Mouse (Mus musculus): ENCODE data around the gene Copb2. TPM values are rescaled to one million over a fixed set of nuclear protein-coding genes. Genes with fewer than 3 reads are reported as not detected.

Gene Copb2
- polyA plus RNA-seq, 1 experiment = 86.0 TPM

GRCm38 (mm10) chr9:98538713-98539360, 24.7 kb upstream of the Copb2 start:
- Histone ChIP-seq H3K4me3 (ENCODE audit: insufficient read depth, poor library complexity, severe bottlenecking) (no peak overlapping the region), H3K27me3 (ENCODE audit: control insufficient read depth, insufficient read depth, insufficient read length) (no peaks in the 10 kb centered on the region), H3K79me2 (ENCODE audit: control insufficient read depth, insufficient read depth) (no peaks in the 10 kb centered on the region), H3K79me3 (ENCODE audit: low read depth) (no peaks in the 10 kb centered on the region), H3K36me3 (ENCODE audit: control insufficient read depth, insufficient read depth) (no peaks in the 10 kb centered on the region), H3ac (ENCODE audit: control insufficient read depth, insufficient read length, low read depth) (no peak overlapping the region)
- TF ChIP-seq CEBPB (IDR thresholded peaks at IDR 0.05; ENCODE audit: low read depth) (no peak), CTCF (IDR thresholded peaks at IDR 0.05; ENCODE audit: control insufficient read depth, insufficient read depth, insufficient read length) (peak; percentile 44), USF1 (IDR thresholded peaks at IDR 0.05; ENCODE audit: low read depth) (no peak), FOSL1 (IDR thresholded peaks at IDR 0.05; ENCODE audit: insufficient read depth, low read length, poor library complexity, severe bottlenecking) (no peak)

- no peaks in the 10 kb centered on the region for H3K36me3 ChIP-seq (ENCODE audit: control insufficient read depth, insufficient read depth)
- no peaks in the 10 kb centered on the region for H3K27me3 ChIP-seq (ENCODE audit: control insufficient read depth, insufficient read depth, insufficient read length)
- no peak for TF ChIP-seq MAX (IDR thresholded peaks at IDR 0.05)
- no peak for TF ChIP-seq MYOG (IDR thresholded peaks at IDR 0.05; ENCODE audit: control insufficient read depth, extremely low read depth, insufficient read length)
- no peak for TF ChIP-seq CEBPB (IDR thresholded peaks at IDR 0.05; ENCODE audit: low read depth)
- no peak for TF ChIP-seq USF1 (IDR thresholded peaks at IDR 0.05; ENCODE audit: low read depth)
- TF ChIP-seq FOSL1 (IDR thresholded peaks at IDR 0.05; ENCODE audit: insufficient read depth, low read length, poor library complexity, severe bottlenecking) = no peak
- no peak for TF ChIP-seq CTCF (IDR thresholded peaks at IDR 0.05; ENCODE audit: control insufficient read depth, insufficient read depth, insufficient read length)
- TF ChIP-seq MYOD1 (IDR thresholded peaks at IDR 0.05; ENCODE audit: control insufficient read depth, insufficient read length, low read depth) = no peak
- no peaks in the 10 kb centered on the region for H3K79me3 ChIP-seq (ENCODE audit: low read depth)
- H3K79me2 ChIP-seq (ENCODE audit: control insufficient read depth, insufficient read depth) = no peaks in the 10 kb centered on the region
- H3ac ChIP-seq (ENCODE audit: control insufficient read depth, insufficient read length, low read depth) = no peak overlapping the region
- no peak overlapping the region for H3K4me3 ChIP-seq (ENCODE audit: insufficient read depth, poor library complexity, severe bottlenecking)
These were observed 19.5 kb upstream of the Copb2 start for GRCm38 (mm10) chr9:98544042-98544441.

- Histone ChIP-seq H3K79me2 (ENCODE audit: control insufficient read depth, insufficient read depth) (no peaks in the 10 kb centered on the region), H3K36me3 (ENCODE audit: control insufficient read depth, insufficient read depth) (peaks cover 87% of the 10 kb centered on the region), H3K79me3 (ENCODE audit: low read depth) (no peaks in the 10 kb centered on the region), H3ac (ENCODE audit: control insufficient read depth, insufficient read length, low read depth) (no peak overlapping the region), H3K27me3 (ENCODE audit: control insufficient read depth, insufficient read depth, insufficient read length) (no peaks in the 10 kb centered on the region), H3K4me3 (ENCODE audit: insufficient read depth, poor library complexity, severe bottlenecking) (no peak overlapping the region)
- TF ChIP-seq FOSL1 (IDR thresholded peaks at IDR 0.05; ENCODE audit: insufficient read depth, low read length, poor library complexity, severe bottlenecking) (no peak), USF1 (IDR thresholded peaks at IDR 0.05; ENCODE audit: low read depth) (no peak), MYOG (IDR thresholded peaks at IDR 0.05; ENCODE audit: control insufficient read depth, extremely low read depth, insufficient read length) (no peak), CEBPB (IDR thresholded peaks at IDR 0.05; ENCODE audit: low read depth) (no peak), CTCF (IDR thresholded peaks at IDR 0.05; ENCODE audit: control insufficient read depth, insufficient read depth, insufficient read length) (no peak), MYOD1 (IDR thresholded peaks at IDR 0.05; ENCODE audit: control insufficient read depth, insufficient read length, low read depth) (no peak), MAX (IDR thresholded peaks at IDR 0.05) (no peak)
These were observed 20.3 kb downstream of the Copb2 start for GRCm38 (mm10) chr9:98583852-98584251.

- H3K79me3 ChIP-seq (ENCODE audit: low read depth) = peaks cover 18% of the 10 kb centered on the region
- H3K4me3 ChIP-seq (ENCODE audit: insufficient read depth, poor library complexity, severe bottlenecking) = no peak overlapping the region
- H3K79me2 ChIP-seq (ENCODE audit: control insufficient read depth, insufficient read depth) = peaks cover 37% of the 10 kb centered on the region
- peaks cover 21% of the 10 kb centered on the region for H3K36me3 ChIP-seq (ENCODE audit: control insufficient read depth, insufficient read depth)
- TF ChIP-seq MYOD1 (IDR thresholded peaks at IDR 0.05; ENCODE audit: control insufficient read depth, insufficient read length, low read depth) (no peak), MYOG (IDR thresholded peaks at IDR 0.05; ENCODE audit: control insufficient read depth, extremely low read depth, insufficient read length) (no peak)
- H3K27me3 ChIP-seq (ENCODE audit: control insufficient read depth, insufficient read depth, insufficient read length) = no peaks in the 10 kb centered on the region
- peak overlapping the region; percentile 18 for H3ac ChIP-seq (ENCODE audit: control insufficient read depth, insufficient read length, low read depth)
These were observed 36.6 kb downstream of the Copb2 start for GRCm38 (mm10) chr9:98600094-98600493.

GRCm38 (mm10) chr9:98601156-98601836, 37.8 kb downstream of the Copb2 start, which contains the start of gene Mrps22:
Gene Mrps22 (minus strand): TSS chr9:98601660.
- peaks cover 13% of the 10 kb centered on the region for H3K36me3 ChIP-seq (ENCODE audit: control insufficient read depth, insufficient read depth)
- TF ChIP-seq CEBPB (IDR thresholded peaks at IDR 0.05; ENCODE audit: low read depth) = no peak
- TF ChIP-seq MYOG (IDR thresholded peaks at IDR 0.05; ENCODE audit: control insufficient read depth, extremely low read depth, insufficient read length) = no peak
- no peak for TF ChIP-seq FOSL1 (IDR thresholded peaks at IDR 0.05; ENCODE audit: insufficient read depth, low read length, poor library complexity, severe bottlenecking)
- TF ChIP-seq CTCF (IDR thresholded peaks at IDR 0.05; ENCODE audit: control insufficient read depth, insufficient read depth, insufficient read length) = no peak
- no peak for TF ChIP-seq MYOD1 (IDR thresholded peaks at IDR 0.05; ENCODE audit: control insufficient read depth, insufficient read length, low read depth)
- TF ChIP-seq USF1 (IDR thresholded peaks at IDR 0.05; ENCODE audit: low read depth) = no peak
- no peak for TF ChIP-seq MAX (IDR thresholded peaks at IDR 0.05)
- peak within 1 kb of the TSS; percentile 69 for H3K4me3 ChIP-seq (ENCODE audit: insufficient read depth, poor library complexity, severe bottlenecking)
- H3K27me3 ChIP-seq (ENCODE audit: control insufficient read depth, insufficient read depth, insufficient read length) = no peaks in the 10 kb centered on the region
- peaks cover 18% of the 10 kb centered on the region for H3K79me3 ChIP-seq (ENCODE audit: low read depth)
- peak within 1 kb of the TSS; percentile 100 for H3ac ChIP-seq (ENCODE audit: control insufficient read depth, insufficient read length, low read depth)
- peaks cover 37% of the 10 kb centered on the region for H3K79me2 ChIP-seq (ENCODE audit: control insufficient read depth, insufficient read depth)

All from C2C12 (cell line).